Mouse (Mus musculus) frontal cortex, adult 2 months (tissue): ENCODE measurements at regions not wholly inside any gene's neighbourhood (a gene's known extent, or its start where the extent isn't known, plus 50 kb on each side); places are given as distances from the start of the nearest gene placed in this dataset.
"Not testable (repeated sequence)": the region's sequence is repeated elsewhere in the genome, so short reads cannot be mapped to it uniquely, and the experiment has no call there.

Source experiments
- DNase-seq, 2 experiments: peaks; one replicate each; pipeline ENCODE4 v3.0.0; 2022; ENCODE audit warnings: low spot score in 1 of 2; ENCODE audit errors: extremely low spot score in 1 of 2

DNA sequence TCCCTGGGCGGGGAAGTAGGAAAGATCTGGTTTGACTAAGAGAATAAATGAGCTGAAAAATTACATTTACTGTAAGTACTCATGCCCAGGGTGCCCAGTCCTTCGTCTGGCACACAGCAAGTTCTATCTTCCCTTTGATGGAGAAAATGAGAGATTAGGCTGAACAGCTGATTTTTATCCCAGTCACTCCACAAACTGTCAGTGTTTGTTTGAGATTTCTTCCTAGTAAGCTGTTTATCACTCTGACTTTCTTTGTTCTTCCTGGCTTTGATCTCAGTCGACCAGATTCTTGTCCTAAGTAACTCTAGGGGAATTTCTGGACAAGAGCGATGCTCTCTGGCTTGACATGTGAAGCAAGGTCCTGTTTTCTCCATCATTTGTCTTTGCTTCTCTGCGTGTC lies 710.3 kb upstream of the Nr2f1 start:
- DNase-seq = no peak

DNA sequence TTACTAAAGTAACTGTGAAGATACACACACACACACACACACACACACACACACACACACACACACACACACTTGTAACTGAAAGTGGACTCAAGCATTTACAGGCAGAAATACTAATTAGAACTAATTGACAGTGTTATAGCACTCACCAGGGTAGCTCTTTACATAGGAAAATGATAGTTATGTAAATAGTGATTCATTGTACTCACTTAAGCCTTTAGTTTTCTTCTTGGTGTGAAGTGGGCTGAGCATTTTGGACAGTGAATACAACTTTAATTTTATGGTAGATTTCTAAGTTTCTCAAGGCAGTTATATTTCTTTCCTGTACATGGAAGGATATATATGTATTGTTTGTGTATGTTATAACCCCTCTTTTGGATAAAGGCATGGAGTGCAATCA lies 704.5 kb upstream of the Nr2f1 start:
- DNase-seq = peak in 1 of 2 experiments; percentile 3

DNA sequence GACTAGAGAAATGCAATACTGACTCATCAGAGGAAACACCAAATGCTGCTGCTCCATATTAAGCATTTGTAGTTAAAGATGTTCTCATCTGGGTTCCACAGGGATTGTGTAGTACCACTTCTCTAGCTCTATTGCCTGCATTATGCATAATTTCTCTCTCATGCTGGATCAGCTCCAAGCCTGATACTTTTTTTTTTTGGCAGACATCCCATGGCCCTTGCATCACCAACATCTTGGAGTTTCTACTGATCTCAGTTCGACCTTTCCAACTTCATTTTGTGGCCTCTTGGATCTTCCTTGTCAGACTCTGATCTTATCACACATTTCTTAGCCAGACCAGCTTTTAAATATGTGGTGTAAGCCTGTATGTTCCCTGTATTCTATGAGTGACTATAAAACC lies 701.1 kb upstream of the Nr2f1 start:
- DNase-seq = peak in 1 of 2 experiments; percentile 34

GRCm38 (mm10) chr13:78892252-78892651 lies 692.7 kb upstream of the Nr2f1 start:
- DNase-seq = peak in 1 of 2 experiments; percentile 10

DNA sequence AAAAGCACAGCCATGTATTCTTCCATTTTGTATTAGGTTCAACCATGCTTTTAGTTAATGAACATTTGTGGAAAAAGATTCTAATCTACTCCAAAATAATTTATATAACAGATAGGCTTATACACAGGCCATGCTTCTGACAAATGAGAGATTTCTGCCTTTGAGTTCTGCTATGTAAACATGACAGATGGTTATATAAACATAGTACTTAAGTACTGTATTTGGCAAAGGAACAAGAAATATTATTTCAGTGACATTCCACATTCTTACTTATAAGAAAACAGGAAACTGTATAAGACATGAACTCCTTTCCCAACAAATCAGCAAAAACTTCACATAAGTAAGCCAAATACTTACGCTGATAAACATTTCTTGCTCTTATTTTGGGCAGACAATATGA lies 683.5 kb upstream of the Nr2f1 start:
- DNase-seq = no peak

DNA sequence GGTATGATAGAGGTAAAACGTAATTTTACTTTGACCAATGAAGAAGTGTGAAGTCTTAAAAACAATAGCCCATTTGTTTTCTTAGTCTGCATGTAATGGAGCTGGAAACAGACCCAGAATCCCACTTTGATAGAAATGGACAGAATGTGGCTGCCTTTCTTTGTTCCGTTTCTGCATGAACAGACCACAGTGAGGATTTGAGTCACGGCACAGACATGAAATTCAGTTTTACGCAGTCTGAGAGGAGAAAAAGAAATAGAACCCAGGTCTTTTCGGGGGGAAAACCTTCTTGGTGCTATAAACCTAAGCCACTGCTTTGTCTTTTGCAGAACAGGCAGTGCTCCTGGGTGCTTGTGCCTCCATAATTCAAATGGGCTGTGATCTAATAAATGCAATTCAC lies 673.0 kb upstream of the Nr2f1 start:
- no peak for DNase-seq

- no peak for DNase-seq
These were observed 672.4 kb upstream of the Nr2f1 start for GRCm38 (mm10) chr13:78871976-78872375.

DNA sequence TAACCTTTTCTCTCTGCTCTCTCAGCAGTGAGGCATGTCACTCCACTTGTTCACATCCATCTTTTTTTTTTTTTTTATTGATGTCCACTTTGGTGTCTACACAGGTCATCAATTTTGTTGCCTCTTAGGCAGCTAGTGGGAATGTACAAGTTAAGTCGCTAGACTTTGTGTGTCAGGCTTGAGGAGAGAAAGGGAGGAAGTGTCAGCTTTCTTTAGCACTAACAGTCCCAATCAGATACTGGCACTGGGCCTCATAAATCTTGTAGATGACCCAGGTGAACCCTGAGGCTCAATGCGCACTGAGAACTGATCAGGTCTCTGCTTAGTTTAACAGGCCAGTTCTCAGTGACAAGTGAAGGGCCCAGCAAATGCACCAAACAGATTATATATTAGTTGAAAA lies 671.7 kb upstream of the Nr2f1 start:
- DNase-seq = no peak

DNA sequence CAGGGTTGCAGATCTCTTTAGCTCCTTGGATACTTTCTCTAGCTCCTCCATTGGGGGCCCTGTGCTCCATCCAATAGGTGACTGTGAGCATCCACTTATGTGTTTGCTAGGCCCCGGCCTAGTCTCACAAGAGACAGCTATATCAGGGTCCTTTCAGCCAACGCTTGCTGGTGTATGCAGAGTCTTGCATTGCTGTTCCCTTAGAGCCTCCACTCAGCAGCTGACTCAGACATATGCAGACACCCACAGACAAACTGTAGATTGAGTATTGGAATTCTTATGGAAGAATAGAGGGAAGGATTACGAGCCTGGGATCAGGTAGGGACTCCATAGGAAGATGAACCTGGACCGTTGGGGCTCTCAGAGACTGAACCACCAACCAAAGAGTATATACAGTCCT lies 624.8 kb upstream of the Nr2f1 start:
- not testable (repeated sequence) for DNase-seq

- peak in 1 of 2 experiments; percentile 16 for DNase-seq
These were observed 610.1 kb upstream of the Nr2f1 start for GRCm38 (mm10) chr13:78809656-78810055.

GRCm38 (mm10) chr13:78802838-78803124 lies 603.2 kb upstream of the Nr2f1 start:
- DNase-seq = no peak

GRCm38 (mm10) chr13:78802011-78802837 lies 602.7 kb upstream of the Nr2f1 start:
- DNase-seq = no peak

DNA sequence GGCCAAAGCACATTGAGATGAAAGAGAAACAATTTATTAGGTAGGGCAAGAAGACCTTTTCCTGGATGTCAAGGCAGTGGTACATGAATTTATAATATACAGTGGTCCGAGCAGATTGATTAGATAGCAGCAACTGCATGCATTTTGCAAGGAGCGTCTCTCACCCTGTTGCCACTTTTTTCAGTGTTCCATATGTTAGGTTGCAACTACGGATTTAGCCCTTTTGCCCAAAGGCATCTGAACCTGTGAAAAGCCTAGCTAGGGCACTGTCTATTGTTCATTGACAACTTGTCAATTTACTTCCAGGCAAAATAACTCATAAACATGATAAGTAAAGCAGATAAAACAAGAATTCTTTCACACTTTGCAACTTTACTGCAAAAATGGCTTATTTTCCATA lies 600.1 kb upstream of the Nr2f1 start:
- DNase-seq = no peak

- no peak for DNase-seq
These were observed 595.7 kb upstream of the Nr2f1 start for GRCm38 (mm10) chr13:78795228-78795627.

DNA sequence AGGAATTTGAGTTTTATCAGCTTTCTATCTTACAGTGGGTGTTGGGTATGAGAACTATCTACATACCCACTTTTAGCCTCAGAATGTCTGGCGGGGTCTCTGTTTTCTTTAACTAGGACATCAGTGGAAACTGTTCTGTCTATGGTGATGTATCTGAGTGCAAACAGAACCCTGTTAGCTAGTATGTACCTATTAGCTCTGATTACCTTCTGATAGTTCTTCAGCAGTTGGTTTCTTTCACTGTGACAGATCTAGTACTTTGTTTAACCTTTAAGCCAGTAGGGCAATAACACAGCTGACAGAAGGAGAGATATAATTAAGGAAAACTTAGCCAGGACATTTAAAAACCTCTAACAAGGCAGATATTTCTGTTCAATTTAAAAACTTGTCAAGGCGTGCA lies 584.7 kb upstream of the Nr2f1 start:
- DNase-seq = no peak

DNA sequence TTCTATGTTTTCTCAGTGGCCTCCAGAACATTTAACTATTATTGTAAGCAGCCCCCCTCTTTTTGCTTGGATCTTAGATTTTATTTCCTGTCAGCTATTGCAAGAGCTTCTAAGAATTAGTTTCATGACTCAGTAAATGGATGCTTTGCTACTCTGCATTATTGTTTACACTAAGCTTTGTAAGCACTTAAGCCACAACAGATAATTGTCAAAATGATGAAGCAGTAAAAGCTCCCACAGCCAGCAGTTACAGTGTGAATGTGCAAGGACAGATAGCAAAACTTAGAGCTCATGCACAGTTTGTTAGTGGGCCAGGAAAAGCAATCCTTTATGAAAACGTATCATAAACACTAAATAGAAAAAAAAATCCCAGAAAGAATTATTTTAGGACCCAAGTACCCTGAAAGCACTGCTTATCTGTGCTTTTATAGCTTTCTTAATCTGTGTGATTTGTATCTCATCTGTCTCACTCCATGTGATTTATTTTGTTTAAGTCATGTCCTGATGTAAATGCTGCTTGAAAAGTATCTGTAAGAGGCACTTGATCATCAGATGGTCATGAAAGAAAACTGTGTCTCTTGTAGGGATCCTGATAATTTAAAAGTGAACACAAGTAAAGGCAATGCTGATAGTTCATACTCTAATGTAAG lies 584.2 kb upstream of the Nr2f1 start:
- DNase-seq = no peak
